Mouse (Mus musculus) layer of hippocampus, postnatal 25 days (tissue): ENCODE data around the gene Gga1. TPM values are rescaled to one million over a fixed set of nuclear protein-coding genes. Genes with fewer than 3 reads are reported as not detected.

ENCODE experiments used
- DNase-seq, 2 experiments: peaks; one replicate each; pipeline ENCODE4 v3.0.0; 2022; ENCODE audit warnings: mixed read lengths in 2 of 2, low spot score in 1 of 2; ENCODE audit errors: extremely low spot score in 1 of 2
- microRNA-seq, 2 experiments: library from miRNA; unstranded; fragments of <30 nt; microRNA quantifications; one replicate each; pipeline ENCODE4 v1.2.0; 2021
- total RNA-seq, 2 experiments: library from RNA; stranded (reverse); gene quantifications; 2 replicates each; pipeline ENCODE4 v1.2.3; 2021

Gga1 gene
- total RNA-seq, 2 experiments from 2014 or later: 57.1 to 59.0 TPM

DNA sequence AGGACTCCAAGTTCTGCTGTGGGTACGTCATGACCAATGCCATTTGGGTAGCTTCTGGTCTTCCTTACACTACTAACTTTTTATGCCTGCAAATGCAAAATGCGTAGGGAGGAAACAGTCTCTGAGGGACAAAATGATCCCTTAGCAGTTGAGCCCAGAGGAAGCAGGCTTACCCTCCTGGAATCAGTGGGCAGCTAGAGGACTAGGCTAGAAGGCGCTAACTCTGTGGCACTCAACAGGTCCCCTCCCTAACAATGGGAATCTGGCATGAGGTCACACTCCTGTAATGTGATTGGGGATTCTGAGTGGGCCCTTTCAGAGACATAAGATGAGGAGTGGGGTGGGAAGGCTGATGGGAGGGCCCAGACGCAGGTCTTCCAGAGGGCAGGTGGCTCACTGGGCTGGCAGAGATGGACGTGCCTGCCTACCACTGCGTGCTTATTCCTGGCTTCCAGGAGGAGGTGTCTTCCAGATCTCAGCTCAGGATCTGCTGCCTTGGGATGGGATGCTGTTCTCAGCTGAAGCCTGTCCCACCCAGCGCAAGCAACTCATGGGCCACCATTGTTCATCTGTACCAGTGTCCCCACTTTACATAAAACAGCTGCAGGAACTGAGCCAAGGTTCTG lies 53.9 kb downstream of the Gga1 start:
- no peak for DNase-seq

DNA sequence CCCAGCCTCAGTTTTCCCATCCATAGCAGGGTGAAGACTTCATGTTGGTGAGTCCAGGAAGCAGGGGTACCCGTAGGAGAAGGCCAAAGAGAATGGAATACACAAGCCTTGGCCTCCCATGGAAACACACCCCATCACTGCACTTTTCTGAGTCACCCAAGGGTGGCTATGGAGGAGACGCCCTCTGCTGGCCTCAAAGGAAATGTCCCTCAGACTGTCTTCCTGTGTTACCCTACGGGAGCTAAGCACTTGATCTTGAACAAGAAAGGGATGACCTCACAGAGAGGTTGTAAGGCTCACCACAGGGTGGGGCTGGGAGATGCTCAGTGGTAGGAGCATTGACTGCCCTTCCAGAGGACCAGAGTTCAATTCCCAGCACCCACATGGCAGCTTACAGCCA lies 54.6 kb downstream of the Gga1 start:
- DNase-seq: peak in 1 of 2 experiments; percentile 34

DNA sequence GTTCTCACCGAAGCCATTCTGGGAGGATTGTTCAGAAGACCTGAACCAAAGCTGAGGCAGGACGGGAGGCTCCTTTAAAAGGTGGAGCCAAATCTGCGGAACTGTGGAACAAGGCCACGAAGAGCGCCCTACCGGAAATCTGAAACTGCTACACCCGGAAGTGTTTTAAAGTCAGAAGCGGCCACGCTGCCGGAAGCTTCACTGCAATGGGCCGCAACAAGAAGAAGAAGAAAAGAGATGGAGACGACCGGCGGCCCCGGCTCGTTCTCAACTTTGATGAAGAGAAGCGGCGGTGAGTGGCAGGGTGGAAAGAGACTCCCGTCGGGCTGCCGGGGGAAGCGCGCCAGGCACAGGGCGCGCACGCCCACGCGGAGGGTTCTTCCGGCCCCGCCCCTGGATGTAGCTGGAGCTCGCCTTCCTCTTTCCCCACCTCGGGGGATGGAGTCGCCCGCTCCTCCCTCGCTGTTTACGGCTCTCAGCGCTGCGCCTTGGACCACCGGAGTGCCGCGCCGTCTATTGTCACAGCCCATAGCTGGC lies 57.9 kb downstream of the Gga1 start, which contains the start of gene Nol12:
Nol12 (plus strand) TSS at position 150 of the 537 bp plus-strand sequence.
- peak; percentile 65 to 79 for DNase-seq

DNA sequence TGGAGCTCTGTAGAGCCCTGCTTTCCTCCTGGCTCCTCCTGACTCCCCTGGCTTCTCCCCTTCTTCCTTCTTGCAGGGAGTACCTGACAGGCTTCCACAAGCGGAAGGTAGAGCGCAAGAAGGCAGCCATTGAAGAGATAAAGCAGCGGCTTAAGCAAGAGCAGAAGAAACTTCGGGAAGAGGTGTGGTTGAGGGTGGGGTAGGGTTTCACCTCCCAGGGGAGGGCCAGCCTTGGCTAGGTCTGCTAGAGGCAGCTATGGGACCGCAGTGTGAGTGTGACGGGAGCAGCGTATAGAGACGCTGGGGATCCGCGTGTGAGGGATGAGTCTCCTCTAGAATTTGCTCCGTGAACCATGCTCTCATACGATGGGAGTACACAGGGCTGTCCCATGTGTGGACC lies 59.4 kb downstream of the Gga1 start:
- no peak for DNase-seq

DNA sequence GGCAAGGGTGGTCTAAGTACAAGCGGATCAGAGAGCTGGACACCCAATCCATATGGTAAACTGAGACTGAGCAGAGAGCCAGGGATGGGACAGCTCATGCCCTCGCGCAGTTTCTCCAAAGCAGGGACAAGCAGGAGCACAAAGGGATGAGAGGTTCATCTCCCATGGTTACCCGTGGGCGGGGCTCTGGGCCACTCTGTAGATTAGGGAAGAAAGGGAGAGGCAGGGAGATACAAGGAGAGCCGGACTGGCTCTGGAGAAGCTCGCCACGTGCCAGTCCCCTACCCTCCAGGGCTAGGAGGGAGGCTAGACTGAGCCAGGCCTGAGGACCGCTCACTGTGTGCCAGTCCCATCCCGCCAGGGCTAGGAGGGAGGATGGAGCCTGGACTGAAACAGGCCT lies 60.3 kb downstream of the Gga1 start:
- no peak for DNase-seq

DNA sequence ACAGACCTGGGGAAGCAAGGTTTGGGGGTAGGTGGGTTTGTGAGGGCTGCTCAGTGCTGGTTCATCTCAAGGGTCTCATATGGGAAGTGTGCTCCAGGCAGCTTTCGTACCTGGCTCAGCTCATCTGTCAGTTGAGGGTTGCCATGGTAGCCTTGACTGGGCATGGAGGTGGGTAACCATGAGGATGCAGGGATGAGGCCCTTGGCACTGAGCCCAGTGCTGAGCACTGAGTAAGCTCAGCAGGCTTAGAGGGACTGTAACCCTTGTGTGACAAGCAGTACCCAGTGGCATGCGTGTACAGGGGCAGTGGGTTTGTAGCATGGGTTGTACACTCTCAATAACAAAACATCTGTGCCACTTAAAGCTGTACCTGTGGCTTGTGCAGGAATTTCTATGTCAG lies 61.0 kb downstream of the Gga1 start:
- no peak for DNase-seq

DNA sequence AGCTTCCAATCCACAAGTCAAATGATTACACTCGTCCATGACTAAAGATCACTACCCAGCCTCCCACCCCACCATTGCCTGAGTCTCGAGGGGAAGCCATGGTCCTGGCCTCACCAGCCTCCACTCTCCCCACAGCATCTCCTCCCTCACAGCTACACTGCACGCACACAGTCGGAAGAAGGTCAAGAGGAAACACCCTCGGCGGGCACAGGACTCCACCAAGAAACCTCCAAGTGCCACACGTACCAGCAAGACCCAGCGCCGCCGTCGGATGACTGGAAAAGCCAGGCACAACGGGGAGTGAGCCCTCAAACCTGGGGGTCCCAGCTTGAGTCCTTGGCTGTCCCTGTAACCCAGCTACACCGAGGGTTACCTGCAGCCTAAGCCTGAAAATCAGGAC lies 63.3 kb downstream of the Gga1 start:
- DNase-seq: no peak

DNA sequence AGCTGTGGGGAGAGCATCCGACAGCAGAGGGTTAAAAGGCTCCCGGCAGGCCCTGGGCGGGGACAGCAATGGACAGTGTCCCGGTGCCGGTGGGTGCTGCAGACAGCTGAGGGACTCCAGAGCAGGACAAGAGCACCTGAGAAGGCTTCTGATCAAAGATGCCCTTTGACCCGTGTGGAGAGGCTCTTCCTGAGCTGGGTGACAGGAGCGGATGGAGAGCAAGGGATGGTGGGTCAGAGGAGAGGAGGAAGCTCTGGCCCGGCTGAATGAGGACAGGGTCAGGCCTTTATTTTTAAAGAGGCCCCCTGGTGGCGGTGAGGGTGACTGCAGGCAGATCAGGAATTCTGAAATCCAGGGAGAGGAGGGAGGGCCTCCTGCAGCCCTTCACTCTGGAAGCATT lies 65.7 kb downstream of the Gga1 start:
- peak; percentile 67 to 90 for DNase-seq

Small RNA genes within 50 kb of the gene (microRNA-seq; reads per million reads assigned to microRNA genes)
- gene Mir6955: 0.80 to 1.3 reads per million in 2 experiments

Other genes starting within 250 kb of the Gga1 start
- 100 to 1,000 TPM; 175 to 188 TPM for gene Elfn2, start 158.4 kb upstream of the Gga1 start, total RNA-seq
- gene Mfng, start 103.7 kb upstream of the Gga1 start, total RNA-seq: 1 to 10 TPM; 5.5 to 6.6 TPM
- 1 to 10 TPM; 5.0 to 5.5 TPM for gene Card10, start 74.1 kb upstream of the Gga1 start, total RNA-seq
- 10 to 100 TPM; 14.2 to 14.9 TPM for gene Cdc42ep1, start 34.6 kb upstream of the Gga1 start, total RNA-seq
- gene Lgals2, start 21.7 kb upstream of the Gga1 start, total RNA-seq: not detected
- gene Gm49510, start 22.5 kb downstream of the Gga1 start, total RNA-seq: not detected
- 10 to 100 TPM; 24.3 to 25.3 TPM for gene Sh3bp1, start 22.6 kb downstream of the Gga1 start, total RNA-seq
- 100 to 1,000 TPM; 161 to 187 TPM for gene Pdxp, start 36.7 kb downstream of the Gga1 start, total RNA-seq
- 10 to 100 TPM; 15.0 to 18.0 TPM for gene Lgals1, start 49.5 kb downstream of the Gga1 start, total RNA-seq
- gene Nol12, start 57.7 kb downstream of the Gga1 start, total RNA-seq: 10 to 100 TPM; 37.4 to 37.6 TPM
- gene Triobp, start 70.5 kb downstream of the Gga1 start, total RNA-seq: 10 to 100 TPM; 14.0 to 16.0 TPM
- 100 to 1,000 TPM; 101 to 108 TPM for gene H1f0, start 151.3 kb downstream of the Gga1 start, total RNA-seq
- not detected for gene Galr3, start 164.7 kb downstream of the Gga1 start, total RNA-seq
- gene Ankrd54, start 185.7 kb downstream of the Gga1 start, total RNA-seq: 10 to 100 TPM; 17.2 to 17.3 TPM
- gene Eif3l, start 198.0 kb downstream of the Gga1 start, total RNA-seq: 10 to 100 TPM; 71.9 to 74.9 TPM
- gene Micall1, start 231.7 kb downstream of the Gga1 start, total RNA-seq: 10 to 100 TPM; 34.3 to 41.6 TPM